Mouse (Mus musculus) thymus, adult 2 months (tissue): ENCODE data around the gene Celf2. TPM values are rescaled to one million over a fixed set of nuclear protein-coding genes. Genes with fewer than 3 reads are reported as not detected.

Experiments
- DNase-seq: peaks from one replicate; pipeline ENCODE4 v3.0.0; 2021
- H3K27ac ChIP-seq: fragments of 200-500 bp; 2 replicates; pipeline ENCODE4 v1.5.1; 2012; ENCODE audit warnings: low read length, control low read depth; ENCODE audit not compliant: control insufficient read depth, insufficient read depth
- H3K27me3 ChIP-seq: fragments of 200-500 bp; 2 replicates; pipeline ENCODE4 v1.6.1; 2012; ENCODE audit warnings: mild to moderate bottlenecking, low read length, moderate library complexity, mixed read lengths; ENCODE audit not compliant: control insufficient read depth, insufficient read depth
- H3K36me3 ChIP-seq: fragments of 200-500 bp; 2 replicates; pipeline ENCODE4 v1.6.1; 2012; ENCODE audit warnings: mild to moderate bottlenecking, low read length, moderate library complexity; ENCODE audit not compliant: control insufficient read depth, insufficient read depth
- H3K4me1 ChIP-seq: fragments of 200-500 bp; replicated peaks from 2 replicates; pipeline ENCODE4 v1.6.1; 2012; ENCODE audit warnings: low read length; ENCODE audit not compliant: control insufficient read depth, insufficient read depth
- H3K4me3 ChIP-seq: fragments of 200-500 bp; 2 replicates; pipeline ENCODE4 v1.5.1; 2012; ENCODE audit warnings: mild to moderate bottlenecking, low read length, control low read depth, moderate library complexity; ENCODE audit not compliant: control insufficient read depth, insufficient read depth
- CTCF ChIP-seq: fragments of 200-500 bp; IDR thresholded peaks from 2 replicates; pipeline ENCODE4 v1.5.1; 2012; ENCODE audit warnings: mild to moderate bottlenecking, control low read depth, low read length, moderate library complexity, borderline replicate concordance; ENCODE audit not compliant: control insufficient read depth, poor library complexity, insufficient read depth; ENCODE audit errors: extremely low read depth
- POLR2A ChIP-seq: fragments of 200-500 bp; IDR thresholded peaks from 2 replicates; pipeline ENCODE4 v1.6.1; 2012; ENCODE audit warnings: mild to moderate bottlenecking, low read length, control low read depth, moderate library complexity; ENCODE audit not compliant: control insufficient read depth, poor library complexity, insufficient read depth; ENCODE audit errors: extremely low read depth
- WGBS: fragments of 180-500 bp; shearing (Covaris S2); methylation state at CpG from one replicate; pipeline ENCODE4 v1.1.7; 2018; 5-methylcytosine and 5-hydroxymethylcytosine counted together
- polyA plus RNA-seq: library from polyadenylated mRNA; depleted of rRNA; stranded (reverse); fragments of >200 nt; gene quantifications from 2 replicates; pipeline ENCODE4 v1.2.3, GENCODE M21; 2012

Celf2 gene
- polyA plus RNA-seq, 1 experiment: 214 TPM

DNA sequence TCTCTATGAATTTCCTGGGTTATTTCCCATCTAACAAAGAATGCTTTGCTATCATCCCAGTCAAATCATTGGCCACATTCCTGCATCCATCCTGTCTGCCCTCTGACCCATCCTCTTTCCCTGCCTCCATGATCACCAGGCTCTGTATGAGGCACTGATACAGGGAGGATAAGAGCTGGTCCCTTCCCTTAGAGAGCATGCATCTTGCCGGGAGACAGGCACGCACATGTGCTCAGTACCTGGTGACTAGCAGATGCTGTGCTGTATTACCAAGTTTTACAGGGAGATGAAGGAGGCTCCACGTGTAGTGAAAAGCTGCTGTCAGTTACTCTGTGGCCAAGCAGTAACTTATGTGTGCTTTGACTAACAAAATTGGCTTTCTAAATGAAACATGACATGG lies 972.0 kb downstream of the Celf2 start:
- Histone ChIP-seq H3K27me3 (no peaks in the 10 kb centered on the region), H3K4me1 (no peaks in the 10 kb centered on the region), H3K36me3 (peaks cover 9% of the 10 kb centered on the region), H3K4me3 (no peak overlapping the region), H3K27ac (no peak overlapping the region)
- no peak for DNase-seq
- 83% methylated on average over 3 of the region's 3 CpGs for WGBS
- TF ChIP-seq POLR2A (no peak), CTCF (no peak)

DNA sequence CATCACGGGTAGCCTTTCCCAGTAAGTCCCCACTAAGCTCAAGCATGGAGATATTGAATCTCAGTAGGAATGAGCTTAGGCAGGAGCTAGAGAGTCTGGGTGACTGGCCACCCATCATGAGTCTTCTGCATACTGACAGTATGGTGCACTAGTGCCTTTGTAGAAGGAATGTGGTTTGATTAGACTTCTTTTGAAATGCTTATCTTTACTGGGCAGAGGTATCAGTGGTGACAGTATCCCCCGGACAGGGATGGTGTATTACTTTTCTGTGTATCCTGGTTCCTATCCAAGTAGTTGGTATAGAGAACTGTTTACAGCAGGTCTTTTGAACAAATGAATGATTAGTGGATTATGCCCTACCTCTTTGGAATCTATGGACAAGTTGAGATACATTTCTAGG lies 973.0 kb downstream of the Celf2 start:
- H3K36me3 ChIP-seq: peaks cover 4% of the 10 kb centered on the region
- no peaks in the 10 kb centered on the region for H3K4me1 ChIP-seq
- H3K4me3 ChIP-seq: no peak overlapping the region
- 90% methylated on average over 2 of the region's 2 CpGs for WGBS
- no peak for DNase-seq
- no peaks in the 10 kb centered on the region for H3K27me3 ChIP-seq
- TF ChIP-seq CTCF: no peak
- H3K27ac ChIP-seq: no peak overlapping the region

DNA sequence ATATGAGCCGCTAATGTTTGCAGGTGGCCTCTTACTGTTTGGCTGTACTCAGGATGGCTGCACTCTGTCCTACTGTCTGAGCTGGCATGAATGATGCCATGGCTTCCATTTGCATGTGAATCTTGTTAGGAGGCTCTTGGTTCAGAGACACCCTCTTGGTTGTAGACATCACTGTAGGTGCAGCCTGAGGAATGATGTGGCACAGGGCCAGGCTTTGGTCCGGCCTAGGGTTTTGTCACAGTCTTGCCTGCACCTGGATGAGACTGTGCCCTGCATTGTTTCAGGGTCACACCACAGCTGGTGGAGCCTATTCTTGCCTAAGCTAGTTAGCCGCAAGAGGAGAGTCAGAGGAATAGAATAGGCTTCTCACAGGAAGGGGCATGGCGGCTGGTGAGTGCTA lies 977.0 kb downstream of the Celf2 start:
- no peak for TF ChIP-seq CTCF
- no peak for TF ChIP-seq POLR2A
- no peak overlapping the region for H3K4me3 ChIP-seq
- no peak for DNase-seq
- no peaks in the 10 kb centered on the region for H3K4me1 ChIP-seq
- H3K36me3 ChIP-seq: no peaks in the 10 kb centered on the region
- no peak overlapping the region for H3K27ac ChIP-seq
- no peaks in the 10 kb centered on the region for H3K27me3 ChIP-seq
- 95% methylated on average over 4 of the region's 4 CpGs for WGBS

DNA sequence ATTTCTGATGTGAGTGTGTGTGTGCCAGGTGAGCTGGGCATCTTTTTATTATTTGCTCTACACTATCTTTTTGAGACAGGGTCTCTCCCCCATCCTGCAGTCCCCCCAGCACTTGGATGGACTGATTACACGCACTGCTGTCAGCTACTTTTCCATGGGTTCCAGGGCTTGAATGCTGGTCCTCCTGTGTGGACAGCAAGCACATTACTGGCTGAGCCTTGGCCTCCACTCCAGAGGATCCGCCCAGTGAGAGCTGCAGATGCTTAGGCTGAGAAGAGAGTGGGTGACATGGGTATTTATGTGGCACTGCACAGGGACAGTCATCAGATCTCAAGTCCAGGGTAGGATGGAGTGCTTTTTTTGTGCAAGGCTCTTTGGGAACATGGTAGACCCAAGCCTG lies 981.3 kb downstream of the Celf2 start:
- no peak overlapping the region for H3K4me3 ChIP-seq
- no peaks in the 10 kb centered on the region for H3K36me3 ChIP-seq
- H3K4me1 ChIP-seq: no peaks in the 10 kb centered on the region
- H3K27me3 ChIP-seq: no peaks in the 10 kb centered on the region
- H3K27ac ChIP-seq: no peak overlapping the region
- no peak for TF ChIP-seq CTCF
- TF ChIP-seq POLR2A: no peak
- 95% methylated on average over 2 of the region's 2 CpGs for WGBS
- no peak for DNase-seq

DNA sequence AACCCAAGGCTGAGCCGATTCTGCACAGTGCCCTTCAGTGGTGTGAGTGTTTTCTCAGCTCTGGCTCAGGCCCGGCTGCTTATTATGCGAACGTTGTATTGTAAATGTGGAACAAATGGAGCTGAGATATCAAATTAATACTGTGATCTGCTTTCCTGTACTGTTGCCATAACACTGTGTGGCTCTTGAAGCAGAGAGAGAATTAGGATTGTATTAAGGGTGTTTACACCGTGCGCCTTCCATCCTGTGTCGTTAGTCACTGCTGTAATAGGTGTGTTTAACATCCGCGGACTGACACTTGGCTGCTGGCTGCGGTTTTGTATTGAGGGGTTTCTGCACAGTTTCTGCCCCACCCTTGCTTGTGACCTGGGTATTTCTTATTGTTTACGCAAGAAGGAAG lies 982.5 kb downstream of the Celf2 start:
- H3K4me1 ChIP-seq: no peaks in the 10 kb centered on the region

DNA sequence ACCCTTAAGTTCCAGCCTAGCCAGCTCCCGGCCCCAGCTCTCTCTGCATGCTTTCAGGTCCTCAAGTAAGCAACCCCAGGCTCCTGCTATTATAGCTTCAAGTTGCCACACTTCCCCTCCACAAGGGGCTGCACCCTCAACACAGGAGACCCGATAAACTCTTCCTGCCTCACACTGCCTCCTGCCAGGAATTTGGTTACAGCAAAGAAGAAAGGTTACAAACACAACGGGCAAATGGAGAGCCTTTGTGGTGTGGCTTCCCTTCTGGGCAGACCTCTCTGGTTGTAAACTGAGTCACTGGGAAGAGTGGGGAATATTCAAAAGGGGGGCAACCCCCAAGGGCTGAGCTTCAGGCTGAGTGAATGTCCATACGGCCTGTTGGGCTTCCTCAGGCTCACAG lies 983.1 kb downstream of the Celf2 start:
- DNase-seq: no peak
- TF ChIP-seq CTCF (no peak), POLR2A (no peak)
- Histone ChIP-seq H3K36me3 (no peaks in the 10 kb centered on the region), H3K27ac (no peak overlapping the region), H3K4me1 (no peaks in the 10 kb centered on the region), H3K27me3 (no peaks in the 10 kb centered on the region), H3K4me3 (no peak overlapping the region)
- 73% methylated on average over 4 of the region's 4 CpGs for WGBS

More for the DNA sequence above, 982.5 kb downstream of the Celf2 start:
- WGBS: 90% methylated on average over 11 of the region's 11 CpGs
- no peak for DNase-seq
- H3K27ac ChIP-seq: no peak overlapping the region
- H3K4me3 ChIP-seq: no peak overlapping the region
- H3K27me3 ChIP-seq: no peaks in the 10 kb centered on the region
- no peaks in the 10 kb centered on the region for H3K36me3 ChIP-seq
- TF ChIP-seq POLR2A (no peak), CTCF (no peak)

DNA sequence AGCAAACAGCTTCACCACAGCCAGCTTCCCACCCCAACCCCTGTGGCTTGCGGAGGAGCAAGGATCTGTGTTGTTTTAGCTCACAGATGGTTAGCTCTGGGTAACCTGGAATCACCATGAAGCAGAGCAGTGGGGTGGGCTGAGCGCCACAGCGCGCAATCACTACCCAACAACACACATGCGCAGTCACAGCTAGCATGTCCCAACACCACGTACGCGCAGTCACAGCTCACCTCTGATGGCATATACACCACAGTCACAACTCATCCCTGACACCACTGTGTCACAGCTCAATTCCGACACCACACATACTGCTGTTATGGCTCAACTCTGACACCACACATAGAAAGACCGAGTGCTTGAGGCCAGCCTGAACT lies 985.5 kb downstream of the Celf2 start:
- Histone ChIP-seq H3K36me3 (no peaks in the 10 kb centered on the region), H3K27me3 (no peaks in the 10 kb centered on the region), H3K4me3 (no peak overlapping the region), H3K4me1 (no peaks in the 10 kb centered on the region), H3K27ac (no peak overlapping the region)
- WGBS: 97% methylated on average over 10 of the region's 10 CpGs
- TF ChIP-seq CTCF: no peak
- TF ChIP-seq POLR2A: no peak
- DNase-seq: no peak
